Comparison of ENCODE assay signal across 13 mouse cellular contexts in genomic region chr9:73965322-73965915, GRCm38 (mm10). TPM values are rescaled to one million over a fixed set of nuclear protein-coding genes. Genes with fewer than 3 reads are reported as not detected.
A peak's percentile ranks its signal among the peaks of the same experiment; 100 is the strongest.
DNase-seq lines count a peak whose midpoint lies in the region; ATAC-seq and TF ChIP-seq lines count a peak whose summit lies in the region.
"Had no signal": no experiment of that assay in that cellular context is flagged by ENCODE, and none has a peak within 500 bp of the region (broad histone marks: within the 10 kb centered on the region; RNA-seq: fewer than 3 reads in every experiment).

No protein-coding gene starts in this region.

- no peak for TF ChIP-seq CTCF in hindbrain, postnatal 0 days (IDR thresholded peaks at IDR 0.05; ENCODE audit: low read depth)

- peak overlapping the region; percentile 34 for H3K4me2 ChIP-seq in hindbrain, postnatal 0 days (ENCODE audit: low read depth, low read length)
- H3K4me2 ChIP-seq in hindbrain, embryonic 13.5 days, result no peak overlapping the region
- H3K4me2 ChIP-seq in midbrain, embryonic 16.5 days (ENCODE audit: low read length), result peak overlapping the region; percentile 12; the same call in 1 of the 2 replicates
- H3K4me2 ChIP-seq in midbrain, embryonic 11.5 days, result no peak overlapping the region
- H3K4me2 ChIP-seq: forebrain, embryonic 15.5 days; stomach, embryonic 15.5 days had no signal

- no peaks in the 10 kb centered on the region for H3K9me3 ChIP-seq in hindbrain, postnatal 0 days (ENCODE audit: low read length)
- H3K9me3 ChIP-seq in hindbrain, embryonic 13.5 days, result no peaks in the 10 kb centered on the region
- no peaks in the 10 kb centered on the region for H3K9me3 ChIP-seq in midbrain, embryonic 16.5 days (replicated peaks; ENCODE audit: control insufficient read depth, low read length, poor library complexity, severe bottlenecking)
- H3K9me3 ChIP-seq in midbrain, embryonic 11.5 days (ENCODE audit: control insufficient read depth, low read length), result no peaks in the 10 kb centered on the region
- H3K9me3 ChIP-seq: forebrain, embryonic 15.5 days; stomach, embryonic 15.5 days had no signal

- H3K36me3 ChIP-seq in hindbrain, postnatal 0 days (ENCODE audit: insufficient read depth, low read length), result no peaks in the 10 kb centered on the region
- H3K36me3 ChIP-seq in hindbrain, embryonic 13.5 days, result no peaks in the 10 kb centered on the region
- no peaks in the 10 kb centered on the region for H3K36me3 ChIP-seq in midbrain, embryonic 16.5 days (ENCODE audit: control insufficient read depth, insufficient read depth, low read length)
- H3K36me3 ChIP-seq in midbrain, embryonic 11.5 days (ENCODE audit: control insufficient read depth, insufficient read depth, low read length), result no peaks in the 10 kb centered on the region
- H3K36me3 ChIP-seq: forebrain, embryonic 15.5 days; stomach, embryonic 15.5 days had no signal

- no peak overlapping the region for H3K9ac ChIP-seq in hindbrain, postnatal 0 days (replicated peaks; ENCODE audit: low read length)
- no peak overlapping the region for H3K9ac ChIP-seq in hindbrain, embryonic 13.5 days
- no peak overlapping the region for H3K9ac ChIP-seq in midbrain, embryonic 16.5 days (ENCODE audit: low read depth, low read length)
- no peak overlapping the region for H3K9ac ChIP-seq in midbrain, embryonic 11.5 days (ENCODE audit: low read length)
- H3K9ac ChIP-seq: forebrain, embryonic 15.5 days; liver, postnatal 0 days; stomach, embryonic 15.5 days had no signal

- WGBS in hindbrain, postnatal 0 days, result 42% methylated on average over 9 of the region's 9 CpGs
- 71% methylated on average over 9 of the region's 9 CpGs for WGBS in hindbrain, embryonic 13.5 days
- 67% methylated on average over 9 of the region's 9 CpGs for WGBS in midbrain, embryonic 16.5 days
- 84% methylated on average over 9 of the region's 9 CpGs for WGBS in midbrain, embryonic 11.5 days

- ATAC-seq in hindbrain, postnatal 0 days, result no peak
- no peak for ATAC-seq in hindbrain, embryonic 13.5 days (ENCODE audit: low FRiP score)
- no peak for ATAC-seq in midbrain, embryonic 16.5 days
- ATAC-seq in midbrain, embryonic 11.5 days (ENCODE audit: low FRiP score), result no peak
- ATAC-seq: forebrain, embryonic 15.5 days; liver, postnatal 0 days had no signal

- peak; percentile 59 for DNase-seq in hindbrain, postnatal 0 days (ENCODE audit: low spot score)
- no peak for DNase-seq in midbrain, embryonic 11.5 days (ENCODE audit: low spot score, missing footprints)
- peak; percentile 49 to 73 for DNase-seq in cerebellum, postnatal 25 days
- DNase-seq in lung, postnatal 14 days, result peak; percentile 6
- no peak for DNase-seq in left cerebral cortex, adult 8-10 months (ENCODE audit: low spot score in 2 of 2)
- DNase-seq: gastrocnemius, postnatal 25 days; liver, postnatal 0 days had no signal

- H3K4me3 ChIP-seq in hindbrain, postnatal 0 days (ENCODE audit: low read length), result no peak overlapping the region
- no peak overlapping the region for H3K4me3 ChIP-seq in hindbrain, embryonic 13.5 days
- H3K4me3 ChIP-seq in midbrain, embryonic 16.5 days (ENCODE audit: low read depth, low read length), result no peak overlapping the region
- H3K4me3 ChIP-seq in midbrain, embryonic 11.5 days (ENCODE audit: low read depth, low read length), result no peak overlapping the region
- H3K4me3 ChIP-seq: forebrain, embryonic 15.5 days; stomach, embryonic 15.5 days had no signal

- H3K27me3 ChIP-seq in hindbrain, postnatal 0 days (ENCODE audit: insufficient read depth, low read length), result no peaks in the 10 kb centered on the region
- peaks cover 10% of the 10 kb centered on the region; the same call in 1 of the 2 replicates for H3K27me3 ChIP-seq in hindbrain, embryonic 13.5 days
- H3K27me3 ChIP-seq in midbrain, embryonic 16.5 days (ENCODE audit: control insufficient read depth, insufficient read depth, low read depth, low read length), result no peaks in the 10 kb centered on the region; the same call in 1 of the 2 replicates
- peaks cover 3% of the 10 kb centered on the region; the same call in 1 of the 2 replicates for H3K27me3 ChIP-seq in midbrain, embryonic 11.5 days (ENCODE audit: control insufficient read depth, insufficient read depth, low read length)
- H3K27me3 ChIP-seq: forebrain, embryonic 15.5 days; stomach, embryonic 15.5 days had no signal

- H3K27ac ChIP-seq in hindbrain, postnatal 0 days, result no peak overlapping the region
- no peak overlapping the region for H3K27ac ChIP-seq in hindbrain, embryonic 13.5 days
- H3K27ac ChIP-seq in midbrain, embryonic 16.5 days (ENCODE audit: low read length), result no peak overlapping the region
- H3K27ac ChIP-seq in midbrain, embryonic 11.5 days (ENCODE audit: low read depth, low read length), result no peak overlapping the region
- H3K27ac ChIP-seq: forebrain, embryonic 15.5 days; stomach, embryonic 15.5 days had no signal

- H3K4me1 ChIP-seq in hindbrain, postnatal 0 days (ENCODE audit: insufficient read depth, low read length), result peaks cover 7% of the 10 kb centered on the region; the same call in 1 of the 2 replicates
- H3K4me1 ChIP-seq in hindbrain, embryonic 13.5 days (replicated peaks), result peaks cover 15% of the 10 kb centered on the region
- H3K4me1 ChIP-seq in midbrain, embryonic 16.5 days (ENCODE audit: control insufficient read depth, insufficient read depth, low read length), result peaks cover 13% of the 10 kb centered on the region
- H3K4me1 ChIP-seq in midbrain, embryonic 11.5 days (ENCODE audit: control insufficient read depth, insufficient read depth, low read length), result peaks cover 7% of the 10 kb centered on the region

RNA-seq across cellular contexts. Expression of gene Unc13c, which starts 3.3 kb away (rescaled TPM):
- total RNA-seq in hindbrain, postnatal 0 days (2014; rRNA removed), result 12.3 and 16.3 TPM in 2 replicates
- 7.1 and 7.8 TPM in 2 replicates for polyA plus RNA-seq in hindbrain, postnatal 0 days (2015; fragmentation: Nextera tagmentation; extraction: Ambion mirVana)
- 3.1 and 3.4 TPM in 2 replicates for polyA plus RNA-seq in hindbrain, embryonic 13.5 days (2015; fragmentation: Nextera tagmentation; extraction: Ambion mirVana)
- 5.2 and 5.7 TPM in 2 replicates for polyA plus RNA-seq in midbrain, embryonic 16.5 days (2015; fragmentation: Nextera tagmentation; extraction: Ambion mirVana)
- polyA plus RNA-seq in midbrain, embryonic 11.5 days (2014; fragmentation: Nextera tagmentation; extraction: Ambion mirVana), result 0.21 and 0.26 TPM in 2 replicates
- 10 to 100 TPM; 30.6 to 38.9 (median 34.4) TPM for total RNA-seq in left cerebral cortex, adult 8-10 months (2022)
- total RNA-seq: monocyte, adult 5-6 weeks had no signal
- polyA plus RNA-seq: large intestine, adult 2 months had no signal

Comparison
In these comparisons a context has a peak if more than half of its experiments do, and no peak if none do; other contexts are left out.
1. H3K4me2 ChIP-seq: peak in hindbrain, postnatal 0 days (single experiment) and midbrain, embryonic 16.5 days (single experiment); none in hindbrain, embryonic 13.5 days (single experiment) and midbrain, embryonic 11.5 days (single experiment).
2. DNase-seq: peak in hindbrain, postnatal 0 days (single experiment), cerebellum, postnatal 25 days (2 of 2) and lung, postnatal 14 days (single experiment); none in midbrain, embryonic 11.5 days (single experiment) and left cerebral cortex, adult 8-10 months (0 of 2).